Mouse (Mus musculus) small intestine, adult 2 months (tissue): ENCODE results near the gene Uroc1. TPM values are rescaled to one million over a fixed set of nuclear protein-coding genes. Genes with fewer than 3 reads are reported as not detected.
A peak's percentile ranks its signal among the peaks of the same experiment; 100 is the strongest.

Source experiments
- H3K27ac ChIP-seq: fragments of 200-500 bp; 2 replicates; pipeline ENCODE4 v1.5.1; 2012; ENCODE audit warnings: low read depth, low read length, control low read depth, inconsistent platforms; ENCODE audit not compliant: insufficient read depth
- H3K27me3 ChIP-seq: fragments of 200-500 bp; 2 replicates; pipeline ENCODE4 v1.6.1; 2012; ENCODE audit warnings: mild to moderate bottlenecking, moderate library complexity, low read length, inconsistent platforms; ENCODE audit not compliant: control insufficient read depth, insufficient read depth
- H3K36me3 ChIP-seq: fragments of 200-500 bp; 2 replicates; pipeline ENCODE4 v1.6.1; 2012; ENCODE audit warnings: mild to moderate bottlenecking, low read length, control low read depth, inconsistent platforms; ENCODE audit not compliant: control insufficient read depth, insufficient read depth
- H3K4me1 ChIP-seq: fragments of 200-500 bp; 2 replicates; pipeline ENCODE4 v1.6.1; 2012; ENCODE audit warnings: low read length, inconsistent platforms, mixed read lengths; ENCODE audit not compliant: control insufficient read depth, insufficient read depth, insufficient read length
- H3K4me3 ChIP-seq: fragments of 200-500 bp; 2 replicates; pipeline ENCODE4 v1.5.1; 2012; ENCODE audit warnings: low read depth, mild to moderate bottlenecking, control low read depth, inconsistent platforms, low read length, moderate library complexity
- CTCF ChIP-seq: fragments of 200-500 bp; IDR thresholded peaks from 2 replicates; pipeline ENCODE4 v1.5.1; 2012; ENCODE audit warnings: low read depth, mild to moderate bottlenecking, control low read depth, inconsistent platforms, low read length, moderate library complexity, mixed read lengths; ENCODE audit not compliant: insufficient replicate concordance, insufficient read length; ENCODE audit errors: extremely low read depth
- POLR2A ChIP-seq: fragments of 200-500 bp; IDR thresholded peaks from 2 replicates; pipeline ENCODE4 v1.6.1; 2012; ENCODE audit warnings: low read depth, mild to moderate bottlenecking, control low read depth, inconsistent platforms, low read length, moderate library complexity
- WGBS: fragments of 180-500 bp; shearing (Covaris S2); methylation state at CpG from one replicate; pipeline ENCODE4 v1.1.7; 2018; 5-methylcytosine and 5-hydroxymethylcytosine counted together
- polyA plus RNA-seq: library from polyadenylated mRNA; depleted of rRNA; stranded (reverse); fragments of >200 nt; gene quantifications from 2 replicates; pipeline ENCODE4 v1.2.3, GENCODE M21; 2012

Gene Uroc1
- polyA plus RNA-seq, 1 experiment = not detected

- 0 out of 2 replicates have a peak overlapping the region, but pooled peaks have one; percentile 10 for H3K27ac ChIP-seq
- H3K4me1 ChIP-seq = peaks cover 15% of the 10 kb centered on the region; the same call in 1 of the 2 replicates
- WGBS = under 1% methylated on average over 95 of the region's 98 CpGs
- peaks cover 17% of the 10 kb centered on the region for H3K36me3 ChIP-seq
- TF ChIP-seq POLR2A = no peak
- TF ChIP-seq CTCF = no peak
- H3K27me3 ChIP-seq = no peaks in the 10 kb centered on the region
- peak overlapping the region; percentile 76 for H3K4me3 ChIP-seq
Observed at GRCm38 (mm10) chr6:90369725-90370553, 36.9 kb downstream of the Uroc1 start.

- 31% methylated on average over 4 of the region's 4 CpGs for WGBS
- Histone ChIP-seq H3K4me1 (peaks cover 12% of the 10 kb centered on the region; the same call in 1 of the 2 replicates), H3K4me3 (no peak overlapping the region), H3K36me3 (peaks cover 45% of the 10 kb centered on the region), H3K27me3 (no peaks in the 10 kb centered on the region), H3K27ac (0 out of 2 replicates have a peak overlapping the region, but pooled peaks have one; percentile 24)
- TF ChIP-seq POLR2A (no peak), CTCF (no peak)
Observed at GRCm38 (mm10) chr6:90374647-90375046, 41.6 kb downstream of the Uroc1 start.

GRCm38 (mm10) chr6:90377708-90378107, 44.6 kb downstream of the Uroc1 start:
- peaks cover 61% of the 10 kb centered on the region for H3K36me3 ChIP-seq
- no peak overlapping the region for H3K4me3 ChIP-seq
- peaks cover 8% of the 10 kb centered on the region; the same call in 1 of the 2 replicates for H3K4me1 ChIP-seq
- 94% methylated on average over 2 of the region's 2 CpGs for WGBS
- no peak overlapping the region for H3K27ac ChIP-seq
- no peaks in the 10 kb centered on the region for H3K27me3 ChIP-seq
- TF ChIP-seq CTCF = no peak

GRCm38 (mm10) chr6:90381465-90381864, 48.4 kb downstream of the Uroc1 start:
- H3K36me3 ChIP-seq = peaks cover 59% of the 10 kb centered on the region
- 93% methylated on average over 2 of the region's 2 CpGs for WGBS
- TF ChIP-seq POLR2A = no peak
- TF ChIP-seq CTCF = no peak
- no peak overlapping the region for H3K27ac ChIP-seq
- H3K27me3 ChIP-seq = no peaks in the 10 kb centered on the region
- no peak overlapping the region for H3K4me3 ChIP-seq
- no peaks in the 10 kb centered on the region for H3K4me1 ChIP-seq

- TF ChIP-seq CTCF = no peak
- no peak for TF ChIP-seq POLR2A
- peaks cover 30% of the 10 kb centered on the region for H3K36me3 ChIP-seq
- 80% methylated on average over 4 of the region's 4 CpGs for WGBS
- H3K4me1 ChIP-seq = peaks cover 11% of the 10 kb centered on the region; the same call in 1 of the 2 replicates
- no peak overlapping the region for H3K27ac ChIP-seq
- H3K27me3 ChIP-seq = no peaks in the 10 kb centered on the region
- H3K4me3 ChIP-seq = no peak overlapping the region
Observed at GRCm38 (mm10) chr6:90390629-90391028, 57.5 kb downstream of the Uroc1 start.

- H3K27me3 ChIP-seq = no peaks in the 10 kb centered on the region
- no peak overlapping the region for H3K4me3 ChIP-seq
- 23% methylated on average over 3 of the region's 3 CpGs for WGBS
- H3K27ac ChIP-seq = peak overlapping the region; percentile 45
- peaks cover 20% of the 10 kb centered on the region for H3K36me3 ChIP-seq
- H3K4me1 ChIP-seq = peaks cover 16% of the 10 kb centered on the region; the same call in 1 of the 2 replicates
- TF ChIP-seq POLR2A (no peak), CTCF (no peak)
Observed at GRCm38 (mm10) chr6:90393948-90394347, 60.9 kb downstream of the Uroc1 start.

GRCm38 (mm10) chr6:90395751-90396150, 62.7 kb downstream of the Uroc1 start:
- Histone ChIP-seq H3K36me3 (peaks cover 16% of the 10 kb centered on the region), H3K4me1 (peaks cover 16% of the 10 kb centered on the region; the same call in 1 of the 2 replicates), H3K27ac (no peak overlapping the region; the same call in 1 of the 2 replicates), H3K4me3 (no peak overlapping the region), H3K27me3 (no peaks in the 10 kb centered on the region)
- 90% methylated on average over 2 of the region's 2 CpGs for WGBS
- no peak for TF ChIP-seq POLR2A
- TF ChIP-seq CTCF = no peak
